Mouse (Mus musculus): Measurements from ENCODE around the gene Slc30a5.
"Not testable (repeated sequence)": the region's sequence is repeated elsewhere in the genome, so short reads cannot be mapped to it uniquely, and the experiment has no call there.

Slc30a5 gene

DNA sequence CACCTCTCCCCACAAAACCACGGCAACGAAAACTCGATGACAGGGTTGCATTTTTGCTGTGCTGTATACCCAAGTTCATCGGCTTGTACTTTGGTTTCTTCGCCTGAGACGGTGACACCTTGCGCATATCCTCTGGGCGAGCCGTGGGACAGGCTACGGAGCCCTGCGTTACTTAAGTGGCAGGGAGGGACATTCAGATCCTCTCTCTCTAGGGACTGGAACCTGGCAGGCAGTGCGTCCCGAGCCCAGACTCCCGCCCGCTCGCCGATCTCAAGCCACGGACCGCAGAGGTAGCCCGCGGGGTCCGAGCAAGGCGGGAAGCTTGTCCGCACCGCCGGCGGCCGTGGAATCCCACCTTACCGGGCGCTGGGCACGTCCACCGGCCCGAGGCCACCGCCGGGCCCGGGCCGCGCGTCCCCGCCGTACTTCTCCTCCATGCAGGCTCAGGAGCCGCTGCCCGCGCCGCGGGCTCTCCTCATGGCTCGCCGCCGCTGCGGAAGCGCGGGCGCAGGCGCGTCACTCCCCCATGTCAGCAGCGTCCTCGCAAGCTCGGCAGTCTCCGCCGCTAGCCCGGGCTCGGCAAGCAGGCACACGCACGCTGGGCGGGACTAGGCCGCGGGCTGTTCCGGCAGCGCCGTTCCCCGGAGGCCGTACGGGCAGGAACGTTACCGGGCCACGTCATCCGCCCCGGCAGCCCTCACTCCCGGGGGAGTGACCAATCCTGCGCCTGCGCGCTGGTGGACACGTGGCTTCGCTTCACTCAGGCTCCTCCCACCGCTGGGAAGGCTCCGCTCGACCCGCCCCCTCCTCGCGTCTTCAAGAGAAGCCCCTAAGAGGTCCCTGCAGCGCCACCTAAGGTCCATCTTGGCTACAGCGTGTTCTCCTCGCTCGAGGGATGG lies at the start of gene Slc30a5:
Gene Slc30a5 (minus strand): TSS at position 687 of the 899 bp plus-strand sequence.
- DNase-seq, result peak; percentile 99

DNA sequence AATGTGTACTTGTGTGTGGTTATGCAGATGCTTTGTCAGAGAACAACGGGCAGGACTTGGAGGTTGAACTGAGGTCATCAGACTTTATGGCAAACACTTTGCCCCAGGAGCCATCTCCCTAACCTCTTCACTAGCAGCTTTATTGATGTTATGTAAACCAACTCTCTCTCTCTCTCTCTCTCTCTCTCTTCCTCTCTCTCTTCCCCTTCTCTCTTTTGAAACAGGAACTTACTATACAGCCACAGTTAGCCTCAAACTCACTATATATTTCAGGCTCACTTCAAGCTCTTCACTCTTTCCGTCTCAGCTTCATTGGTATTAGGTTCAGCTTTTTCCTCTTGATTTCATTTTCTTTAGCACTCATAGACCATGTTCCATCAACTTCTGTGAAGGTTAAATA lies 48.7 kb upstream of the Slc30a5 start:
- no peak for DNase-seq

DNA sequence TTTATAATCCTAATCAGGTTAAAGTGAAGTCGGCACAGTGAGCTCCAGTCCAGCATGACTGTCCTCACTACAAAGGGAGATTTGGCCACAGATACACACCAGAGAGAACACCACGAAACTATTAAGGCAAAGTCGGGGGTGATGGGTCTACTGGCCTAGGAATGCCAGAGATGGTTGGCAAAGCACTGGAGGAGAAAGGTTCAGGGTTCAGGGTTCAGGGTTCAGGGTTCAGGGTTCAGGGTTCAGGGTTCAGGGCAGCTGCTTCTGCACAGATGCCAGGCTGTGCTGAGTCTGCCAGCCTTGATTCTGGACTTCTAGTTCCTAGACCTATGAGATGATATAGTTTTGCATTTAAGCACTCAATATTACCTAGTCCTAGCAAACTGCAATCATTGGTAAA lies 46.6 kb upstream of the Slc30a5 start:
- peak in 1 of 2 experiments; percentile 5 for DNase-seq

DNA sequence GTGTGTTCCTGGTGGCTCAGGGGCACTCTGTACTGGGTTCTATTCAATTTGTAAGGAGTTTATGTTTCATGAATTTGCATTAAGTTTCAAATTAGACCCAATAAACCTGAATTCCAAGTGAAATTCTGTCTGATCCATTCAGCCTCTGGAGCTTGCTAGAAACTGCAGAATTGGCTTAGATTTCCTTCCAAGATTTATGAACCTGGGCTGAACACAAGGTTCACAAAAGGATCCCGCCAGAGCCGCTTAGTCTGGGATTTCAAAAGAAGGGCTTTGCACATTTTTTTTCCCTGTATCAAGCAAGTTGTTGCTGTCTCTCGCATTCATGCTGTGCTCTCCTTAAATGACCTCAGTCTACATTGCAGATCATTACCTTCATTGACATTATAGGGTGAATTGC lies 46.1 kb upstream of the Slc30a5 start:
- no peak for DNase-seq

DNA sequence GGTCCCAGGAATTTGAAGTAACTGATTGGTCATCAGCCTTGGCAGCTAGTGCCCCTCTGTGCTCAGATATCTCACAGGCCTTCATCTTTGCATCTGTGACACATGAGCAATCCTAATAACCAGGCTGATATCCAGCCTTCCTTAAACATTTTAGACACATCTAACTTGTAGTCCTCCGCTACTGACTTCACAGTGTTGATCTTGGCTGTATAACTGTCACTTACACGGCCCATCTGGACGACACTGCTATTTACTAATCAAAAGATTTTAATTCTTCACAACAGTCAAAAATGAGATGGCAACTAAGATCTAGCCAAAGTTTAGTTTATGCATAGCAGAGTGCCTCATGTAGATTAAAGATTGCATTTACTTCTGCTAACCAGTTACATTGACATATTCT lies 45.0 kb upstream of the Slc30a5 start:
- no peak for DNase-seq

DNA sequence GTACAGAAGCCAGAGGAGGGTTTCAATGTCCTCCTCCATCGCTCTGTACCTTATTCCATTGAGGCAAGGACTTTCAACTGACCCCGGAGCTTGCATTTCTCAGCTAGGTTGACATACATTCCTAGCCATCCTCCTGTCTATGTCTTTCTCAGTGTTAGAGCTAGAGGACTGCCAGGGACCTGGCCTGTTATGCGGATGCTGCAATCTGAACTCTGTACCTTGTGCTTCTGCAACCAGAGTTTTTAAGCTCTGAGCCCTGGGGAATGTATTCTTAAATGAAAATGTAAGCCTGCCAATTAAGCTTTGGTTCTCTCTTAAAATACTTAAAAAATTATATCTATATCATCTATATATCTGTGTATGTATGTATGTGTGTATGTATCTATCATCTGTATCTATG lies 44.5 kb upstream of the Slc30a5 start:
- no peak for DNase-seq

DNA sequence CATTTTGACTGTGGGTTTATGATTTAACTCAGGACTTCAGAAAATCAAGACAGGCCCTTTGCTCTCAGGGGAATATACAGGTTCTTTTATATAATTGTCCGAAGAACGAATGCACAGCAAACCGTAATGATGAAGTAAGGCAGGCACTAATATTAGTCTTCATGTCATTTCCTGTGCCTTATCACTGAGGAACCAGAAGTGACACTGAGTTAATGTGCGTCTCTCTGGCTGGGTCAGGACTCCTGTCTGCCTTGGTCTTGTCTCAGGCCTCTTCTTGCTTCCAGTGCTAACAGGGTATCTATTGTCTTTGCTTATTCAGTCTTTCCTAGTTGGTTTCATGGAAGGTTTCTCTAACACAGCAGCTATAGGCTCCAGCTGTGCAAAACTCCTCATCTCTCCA lies 41.9 kb upstream of the Slc30a5 start:
- DNase-seq, result no peak

DNA sequence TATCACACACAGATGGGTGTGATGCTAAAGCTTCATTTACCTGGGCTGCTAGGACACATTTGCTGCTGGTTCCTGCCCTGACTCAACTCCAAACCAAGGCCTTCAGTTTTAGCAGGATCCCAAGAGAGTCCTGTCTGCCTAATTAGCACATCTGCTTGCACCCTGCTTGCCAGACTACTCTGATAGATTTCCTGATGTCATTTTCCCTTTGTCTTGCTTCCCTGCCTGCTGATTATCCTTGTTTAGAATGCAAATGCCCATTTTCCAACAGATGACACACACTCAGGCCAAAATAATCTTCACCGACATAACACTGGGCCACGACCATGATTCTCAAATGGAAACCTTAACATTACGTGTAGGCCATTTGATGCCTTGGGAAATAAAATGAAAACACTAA lies 41.4 kb upstream of the Slc30a5 start:
- DNase-seq, result no peak

DNA sequence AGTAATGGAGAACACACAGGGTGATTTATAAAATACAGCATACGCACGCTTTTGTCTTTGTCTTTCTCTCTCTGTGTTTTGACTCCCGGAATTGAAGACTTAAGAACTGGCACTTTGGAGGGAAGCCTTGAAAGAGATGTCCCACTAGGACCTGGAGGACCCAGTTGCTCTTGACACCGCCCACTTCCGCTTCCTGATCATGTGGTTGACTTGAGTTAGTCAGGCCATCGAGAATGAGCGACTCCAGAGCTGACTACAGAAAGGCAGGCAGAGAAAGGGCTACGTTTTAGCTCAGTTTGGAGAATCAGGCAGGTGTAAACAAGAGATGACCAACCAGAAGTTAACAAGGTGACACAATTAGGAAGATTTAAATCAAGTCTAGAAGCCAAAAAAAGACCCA lies 40.3 kb upstream of the Slc30a5 start:
- no peak for DNase-seq

DNA sequence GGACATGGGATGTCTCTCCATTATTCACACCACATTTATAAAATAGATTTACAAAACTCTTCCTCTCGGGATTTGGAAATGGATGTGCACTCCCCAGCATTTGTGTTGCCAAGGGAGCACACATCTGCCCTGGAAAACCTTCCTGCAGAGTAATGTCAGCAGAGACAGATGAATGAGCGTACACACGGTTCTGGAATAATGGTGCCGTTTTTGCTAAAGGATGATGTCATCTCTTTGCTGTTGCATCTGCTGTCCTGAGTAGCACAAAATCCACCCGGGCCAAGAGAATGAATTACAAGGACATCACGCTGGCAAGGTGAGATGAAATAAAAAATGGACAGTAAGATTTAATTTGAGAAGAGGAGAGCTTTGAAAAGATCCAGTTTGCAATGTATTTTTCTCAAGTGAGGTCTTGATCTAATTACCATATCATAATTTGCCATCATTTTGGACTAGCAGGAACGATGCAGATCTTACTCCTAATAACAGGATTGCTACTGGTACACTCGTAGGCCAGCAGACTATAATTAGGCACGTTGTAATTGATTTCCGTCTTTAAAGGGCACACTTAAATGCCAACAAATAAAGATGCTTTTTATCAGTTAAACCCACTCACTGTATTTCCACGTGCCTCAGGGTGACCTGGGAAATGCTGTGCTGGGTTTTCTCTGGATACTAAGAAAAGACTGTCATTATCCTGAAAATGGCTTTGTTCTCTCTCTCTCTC lies 38.4 kb upstream of the Slc30a5 start:
- DNase-seq, result no peak

DNA sequence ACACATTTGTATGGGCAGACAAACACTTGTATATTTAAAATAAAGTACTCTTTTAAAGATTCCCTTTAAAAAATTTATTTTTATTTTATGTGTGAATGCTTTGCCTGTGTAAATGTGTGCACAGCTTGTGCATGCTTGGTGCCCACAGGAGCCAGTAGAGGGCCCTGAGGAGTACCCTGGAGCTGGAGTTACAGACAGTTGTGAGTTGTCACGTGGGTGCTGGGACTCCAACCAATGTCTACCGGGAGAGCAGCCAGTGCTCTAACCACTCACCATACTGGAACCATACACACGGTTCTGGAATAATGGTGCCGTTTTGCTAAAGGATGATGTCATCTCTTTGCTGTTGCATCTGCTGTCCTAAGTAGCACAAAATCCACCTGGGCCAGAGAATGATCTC lies 36.6 kb upstream of the Slc30a5 start:
- no peak for DNase-seq

DNA sequence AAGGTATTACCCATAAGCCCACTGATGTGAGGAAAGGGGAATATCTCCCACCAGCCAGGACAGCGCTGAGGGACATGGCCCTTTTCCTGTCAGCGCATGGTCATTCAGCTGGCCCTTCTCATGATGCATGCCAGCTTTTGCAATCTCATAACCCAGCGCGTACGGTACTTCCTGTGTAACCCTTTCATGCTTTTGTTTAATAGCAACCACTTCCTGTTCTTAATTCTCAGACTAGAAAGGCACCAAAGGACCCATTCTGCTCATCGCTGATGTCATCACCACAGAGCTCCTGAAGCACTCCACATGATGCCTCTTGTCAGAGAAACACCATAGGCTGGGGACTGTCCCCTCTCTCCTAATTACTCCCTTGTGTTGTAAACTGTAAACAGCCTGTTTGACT lies 33.1 kb upstream of the Slc30a5 start:
- no peak for DNase-seq

DNA sequence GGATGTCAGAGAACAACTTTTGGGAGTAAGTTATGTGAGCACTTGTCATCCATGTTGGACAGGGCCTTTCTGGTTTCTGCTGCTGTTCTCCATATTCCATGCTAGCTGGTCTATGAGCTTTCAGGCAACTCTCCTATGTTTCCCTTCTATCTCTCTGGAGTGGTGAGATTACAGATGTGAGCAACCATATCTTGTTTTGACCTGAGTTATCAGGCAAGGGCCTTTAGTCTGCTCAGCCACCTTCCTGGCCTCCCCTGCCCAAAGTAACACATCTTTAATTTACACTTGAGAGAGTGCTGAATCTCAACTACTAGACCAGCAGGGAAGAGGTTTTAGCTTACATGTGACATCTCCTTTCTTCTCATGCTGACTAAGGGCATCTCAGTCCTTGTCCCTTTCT lies 32.5 kb upstream of the Slc30a5 start:
- no peak for DNase-seq

DNA sequence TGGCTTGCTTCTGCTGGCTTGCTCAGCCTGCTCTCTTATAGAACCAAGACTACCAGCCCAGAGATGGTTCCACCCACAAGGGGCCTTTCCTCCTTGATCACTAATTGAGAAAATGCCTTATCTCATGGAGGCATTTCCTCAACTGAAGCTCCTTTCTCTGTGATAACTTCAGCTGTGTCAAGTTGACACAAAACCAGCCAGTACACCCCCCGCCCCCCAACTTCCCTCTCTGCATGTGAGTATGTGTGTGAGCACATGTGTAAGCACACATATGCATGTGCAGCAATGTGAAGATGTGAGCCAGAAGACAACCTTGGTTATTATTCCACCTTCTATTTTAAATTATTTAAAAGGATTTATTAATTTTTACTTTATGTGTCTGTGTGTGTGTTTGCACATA lies 30.7 kb upstream of the Slc30a5 start:
- not testable (repeated sequence) for DNase-seq

DNA sequence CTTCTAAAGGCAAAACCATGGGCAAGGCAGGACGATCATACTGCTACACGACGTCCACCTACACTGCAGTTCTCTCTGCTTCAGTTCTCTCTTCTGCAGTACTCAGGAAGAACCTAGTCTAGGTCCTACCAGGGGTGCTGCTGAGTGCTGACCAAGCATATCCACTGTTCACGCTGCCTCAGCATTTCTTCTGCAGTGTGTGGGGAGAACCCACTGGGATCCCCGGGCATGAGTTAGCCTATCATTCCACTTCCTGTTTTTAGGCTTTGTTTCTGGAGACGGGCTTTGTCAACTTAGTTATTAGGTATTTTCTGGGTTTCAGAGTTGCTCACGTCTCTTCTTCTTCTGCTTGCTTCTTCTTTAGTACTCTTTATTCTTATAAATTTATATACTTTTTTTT lies 25.9 kb upstream of the Slc30a5 start:
- no peak for DNase-seq

DNA sequence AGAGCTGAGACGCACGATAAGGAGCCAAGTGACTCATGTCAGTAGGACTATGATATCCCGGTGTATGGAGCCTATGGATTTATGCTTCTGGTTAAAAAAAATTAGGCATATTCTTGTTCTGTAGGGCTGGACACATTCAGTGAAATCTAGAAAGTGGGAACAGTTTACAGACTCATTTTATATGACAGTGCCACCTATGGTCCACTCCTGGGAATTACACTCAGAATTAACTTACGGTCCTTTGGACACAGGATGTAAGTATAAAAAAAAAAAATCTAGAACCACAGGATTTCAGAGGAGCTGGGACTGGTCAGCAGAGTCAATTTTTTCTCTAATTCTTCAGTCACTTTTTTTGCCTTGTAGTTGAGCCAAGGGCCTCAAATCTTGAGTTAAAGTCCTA lies 20.9 kb upstream of the Slc30a5 start:
- DNase-seq, result peak in 1 of 2 experiments; percentile 75

DNA sequence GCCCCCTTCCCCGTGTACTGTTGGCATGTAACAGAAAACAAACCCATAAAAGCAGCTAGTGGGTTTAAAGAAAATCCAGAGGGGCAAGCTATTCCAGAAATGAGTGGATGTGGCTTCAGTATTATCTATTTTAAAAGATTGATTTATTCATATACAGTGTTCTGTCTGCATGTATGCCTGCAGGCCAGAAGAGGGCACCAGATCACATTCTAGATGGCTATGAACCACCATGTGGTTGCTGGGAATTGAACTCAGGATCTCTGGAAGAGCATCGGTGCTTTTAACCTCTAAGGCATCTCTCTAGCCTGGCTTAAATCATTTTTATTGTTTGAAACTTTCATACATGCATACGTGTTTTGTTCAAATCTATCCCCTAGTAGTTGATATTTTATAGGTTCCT lies 19.9 kb upstream of the Slc30a5 start:
- no peak for DNase-seq

DNA sequence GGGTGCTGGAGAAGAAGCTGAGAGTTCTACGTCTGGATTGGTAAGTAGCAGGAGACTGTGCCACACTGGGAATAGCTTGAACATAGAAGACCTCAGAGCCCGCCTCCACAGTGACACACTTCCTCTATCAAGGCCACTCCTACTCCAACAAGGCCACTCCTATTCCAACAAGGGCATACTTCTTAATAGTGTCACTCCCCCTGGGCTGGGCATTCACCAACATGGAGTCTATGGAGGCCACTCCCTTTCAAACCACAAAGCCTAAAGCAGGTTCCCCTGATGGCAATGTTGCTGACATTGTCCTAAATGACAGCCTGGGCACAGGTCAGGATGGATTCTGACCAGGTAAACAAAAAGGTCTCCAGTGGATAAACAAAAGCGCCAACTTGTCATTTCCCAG lies 15.9 kb upstream of the Slc30a5 start:
- no peak for DNase-seq

DNA sequence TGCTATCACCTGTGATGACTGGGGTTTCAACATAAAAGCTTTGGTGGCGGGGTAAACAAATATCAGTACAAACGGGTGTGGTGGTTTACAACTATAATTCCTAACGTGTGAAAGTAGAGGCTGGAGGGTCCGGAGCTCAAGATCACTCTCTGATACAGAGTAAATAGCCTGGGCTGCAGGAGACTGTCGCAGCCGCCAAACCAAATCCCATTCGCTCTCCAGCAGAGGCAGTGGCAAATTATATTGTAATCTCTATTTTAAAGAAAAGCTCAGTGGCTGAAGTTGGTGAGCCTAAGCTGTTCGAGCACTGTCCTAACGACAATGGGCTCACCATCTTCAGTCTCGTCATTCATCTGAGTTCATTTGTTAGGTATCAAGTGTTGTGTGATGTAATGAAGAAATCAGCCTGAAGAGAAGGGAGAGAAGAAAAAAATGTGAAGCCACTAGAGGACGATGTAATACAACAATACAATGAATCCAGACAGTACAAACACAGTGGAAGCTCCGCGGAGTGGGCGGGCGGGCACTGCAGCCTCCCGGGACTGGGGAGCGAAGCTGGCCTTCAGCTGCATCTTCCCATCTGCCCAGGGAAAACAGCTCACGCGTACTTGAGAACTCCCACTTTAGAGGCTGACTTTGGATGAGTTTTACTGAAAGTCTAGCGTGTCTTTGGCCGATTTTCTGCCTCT lies 13.8 kb upstream of the Slc30a5 start:
- peak; percentile 27 to 62 for DNase-seq

DNA sequence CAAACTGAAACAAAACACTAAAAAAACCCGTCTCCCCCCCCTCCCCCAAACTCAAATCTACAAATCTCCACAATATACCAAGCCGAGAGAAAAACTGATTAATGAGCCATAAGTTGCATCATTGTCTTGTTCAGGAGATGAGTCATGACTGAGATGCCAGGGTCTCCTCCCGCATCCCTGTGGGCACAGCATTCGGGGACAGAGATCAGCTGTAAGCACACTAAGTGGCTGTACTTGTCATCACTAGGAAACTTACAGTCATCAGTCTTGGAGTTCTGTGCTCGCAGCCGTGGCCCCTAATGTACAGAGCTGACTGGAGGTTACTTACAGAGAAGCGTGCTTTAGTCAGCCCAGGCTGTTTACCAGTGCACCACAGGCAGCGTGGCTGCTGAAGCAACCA lies 13.0 kb upstream of the Slc30a5 start:
- DNase-seq, result no peak

DNA sequence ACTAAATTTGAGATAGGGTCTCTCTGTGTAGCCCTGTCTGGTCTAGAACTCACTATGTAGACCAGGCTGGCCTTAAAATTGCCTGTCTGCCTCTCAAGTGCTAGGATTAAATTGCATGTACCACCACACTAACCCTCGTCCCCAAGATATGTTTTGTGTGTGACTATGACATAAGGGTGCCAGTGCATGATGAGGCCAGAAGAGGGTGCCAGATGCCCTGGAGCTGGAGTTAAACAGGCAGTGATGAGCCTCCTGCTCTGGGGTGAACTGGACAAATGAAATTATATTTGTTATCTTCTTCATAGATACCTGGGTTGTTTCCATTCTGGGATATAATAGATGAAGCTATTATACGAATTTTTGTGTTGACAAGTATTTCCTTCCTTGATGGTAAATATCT lies 10.7 kb upstream of the Slc30a5 start:
- peak in 1 of 2 experiments; percentile 31 for DNase-seq

DNA sequence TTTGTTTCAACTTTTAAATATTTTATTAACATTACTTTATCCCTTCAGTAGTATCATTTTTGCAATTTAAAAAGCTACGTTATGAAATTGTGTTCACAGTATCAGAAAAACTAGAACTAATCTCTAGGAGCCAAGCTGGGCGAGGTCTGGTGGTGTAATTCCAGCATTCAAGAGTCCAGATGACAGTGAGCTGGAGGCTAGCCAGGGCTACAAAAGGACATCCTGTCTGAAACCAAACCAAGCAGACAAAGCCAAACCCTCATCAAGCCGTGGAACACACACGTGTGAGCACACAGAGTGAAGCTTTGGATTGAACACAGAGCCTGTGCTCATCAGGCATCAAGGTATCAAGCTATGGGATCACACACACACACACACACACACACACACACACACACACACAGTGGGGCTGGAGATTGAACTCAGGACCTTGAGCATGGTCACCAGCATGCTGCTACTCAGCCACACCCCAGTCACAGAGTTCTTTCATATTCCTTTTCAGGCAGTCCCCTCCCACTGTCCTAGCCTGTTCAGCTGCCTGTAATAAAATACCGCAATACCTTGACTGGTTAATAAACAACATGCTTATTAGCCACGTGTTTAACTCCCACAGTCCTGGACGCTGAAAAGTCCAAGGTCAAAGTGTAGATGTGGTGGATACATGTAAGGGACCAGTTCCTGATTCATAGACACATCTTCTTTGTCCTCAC lies 9.9 kb upstream of the Slc30a5 start:
- DNase-seq, result peak; percentile 83 to 84

DNA sequence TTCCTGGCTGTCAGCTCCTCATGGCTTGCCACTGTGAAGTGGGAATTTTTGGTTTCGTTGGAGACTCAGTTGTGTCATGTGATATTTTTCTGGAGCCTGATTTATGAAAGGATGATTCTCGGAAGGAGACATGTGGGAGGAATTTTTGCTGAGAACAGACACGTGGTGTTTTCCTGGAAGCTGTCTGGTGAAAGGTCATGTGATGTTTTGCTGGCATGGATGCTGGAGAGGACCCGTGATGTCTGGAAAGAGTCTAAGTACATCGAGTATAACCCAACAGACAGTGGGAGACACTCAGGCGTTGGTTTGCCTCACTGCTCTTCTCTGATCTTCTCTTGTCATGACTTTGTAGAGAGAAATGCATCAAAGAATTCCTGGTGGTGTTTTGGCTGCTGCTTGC lies 8.5 kb upstream of the Slc30a5 start:
- no peak for DNase-seq
